Mouse (Mus musculus) cortical plate, adult 2 months (tissue): ENCODE measurements around the gene Snx29.

Source experiments
- CTCF ChIP-seq: fragments of 200-500 bp; IDR thresholded peaks from 2 replicates; pipeline ENCODE4 v1.5.1; 2011; ENCODE audit warnings: mild to moderate bottlenecking, control low read depth, low read length; ENCODE audit not compliant: insufficient read depth; ENCODE audit errors: extremely low read depth
- POLR2A ChIP-seq: fragments of 200-500 bp; IDR thresholded peaks from 2 replicates; pipeline ENCODE4 v1.6.1; 2011; ENCODE audit warnings: mild to moderate bottlenecking, low read length, control low read depth; ENCODE audit not compliant: insufficient read depth; ENCODE audit errors: extremely low read depth

DNA sequence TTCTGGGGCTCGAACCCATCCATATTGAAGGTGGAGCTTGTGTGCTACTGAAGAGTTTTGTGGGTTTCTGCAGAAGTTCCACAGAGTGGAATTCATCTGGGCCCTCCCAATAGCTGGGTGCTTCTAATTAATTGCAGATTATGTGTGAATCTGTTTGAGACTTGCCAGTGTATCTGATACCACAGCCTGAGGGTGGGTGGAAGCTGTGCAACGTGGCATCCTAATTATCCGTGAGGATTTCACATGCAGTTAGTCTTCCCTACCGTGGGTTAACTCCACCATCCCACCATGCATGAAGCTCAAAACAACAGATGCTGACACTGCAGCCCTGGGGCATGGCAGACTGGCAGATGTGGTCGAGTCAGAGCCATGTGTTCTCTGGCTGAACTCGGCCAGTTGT lies 107.8 kb downstream of the Snx29 start:
- no peak for TF ChIP-seq CTCF
- no peak for TF ChIP-seq POLR2A
